Mouse (Mus musculus) gastrocnemius, postnatal 14 days (tissue): ENCODE data around the gene Lhfpl3. TPM values are rescaled to one million over a fixed set of nuclear protein-coding genes. Genes with fewer than 3 reads are reported as not detected.
A peak's percentile ranks its signal among the peaks of the same experiment; 100 is the strongest.

ENCODE experiments used
- DNase-seq: peaks from one replicate; pipeline ENCODE4 v3.0.0; 2021; ENCODE audit warnings: mixed read lengths
- intact Hi-C: fragments of 180-260 bp; cut with DNase I; formaldehyde crosslinking; loops from one replicate; pipeline ENCODE4 v1.15.1; 2025; ENCODE audit warnings: low total_unique reads
- total RNA-seq, 2 experiments: library from RNA; stranded (reverse); gene quantifications; 2 replicates each; pipeline ENCODE4 v1.2.3; 2021

The Lhfpl3 gene
- total RNA-seq, 2 experiments from 2014 or later = 0.09 TPM; not detected in 1

- no peak for DNase-seq
- intact Hi-C loops = no loop called here
These were observed 360.7 kb downstream of the Lhfpl3 start for GRCm38 (mm10) chr5:23106536-23106935.

GRCm38 (mm10) chr5:23111307-23111706, 365.4 kb downstream of the Lhfpl3 start:
- intact Hi-C loops = no loop called here
- no peak for DNase-seq

- intact Hi-C loops = no loop called here
- no peak for DNase-seq
These were observed 368.4 kb downstream of the Lhfpl3 start for GRCm38 (mm10) chr5:23114249-23114648.

- no peak for DNase-seq
- intact Hi-C loops = no loop called here
These were observed 381.0 kb downstream of the Lhfpl3 start for GRCm38 (mm10) chr5:23126851-23127250.

- intact Hi-C loops = no loop called here
- no peak for DNase-seq
These were observed 394.5 kb downstream of the Lhfpl3 start for GRCm38 (mm10) chr5:23140183-23140921.

- DNase-seq = no peak
- intact Hi-C loops = no loop called here
These were observed 407.4 kb downstream of the Lhfpl3 start for GRCm38 (mm10) chr5:23153210-23153609.

- no peak for DNase-seq
- intact Hi-C loops = no loop called here
These were observed 408.6 kb downstream of the Lhfpl3 start for GRCm38 (mm10) chr5:23154439-23154838.

GRCm38 (mm10) chr5:23165947-23166350, 420.1 kb downstream of the Lhfpl3 start:
- intact Hi-C loops = no loop called here
- DNase-seq = no peak

- intact Hi-C loops = no loop called here
- no peak for DNase-seq
These were observed 420.8 kb downstream of the Lhfpl3 start for GRCm38 (mm10) chr5:23166658-23167057.

- intact Hi-C loops = no loop called here
- no peak for DNase-seq
These were observed 443.8 kb downstream of the Lhfpl3 start for GRCm38 (mm10) chr5:23189633-23190032.

- DNase-seq = no peak
- intact Hi-C loops = no loop called here
These were observed 451.0 kb downstream of the Lhfpl3 start for GRCm38 (mm10) chr5:23196879-23197278.

GRCm38 (mm10) chr5:23213086-23213485, 467.2 kb downstream of the Lhfpl3 start:
- no peak for DNase-seq
- intact Hi-C loops = no loop called here

GRCm38 (mm10) chr5:23214646-23215045, 468.8 kb downstream of the Lhfpl3 start:
- intact Hi-C loops = no loop called here
- no peak for DNase-seq

- DNase-seq = no peak
- intact Hi-C loops = no loop called here
These were observed 473.8 kb downstream of the Lhfpl3 start for GRCm38 (mm10) chr5:23219655-23220054.

- intact Hi-C loops = loop anchor here (5.0 kb wide), 1 partner anchor 583 kb away; no protein-coding TSS in a partner anchor
- DNase-seq = peak; percentile 23
These were observed 479.1 kb downstream of the Lhfpl3 start for GRCm38 (mm10) chr5:23224759-23225536.

- intact Hi-C loops = loop anchor here (5.0 kb wide), 1 partner anchor 583 kb away; no protein-coding TSS in a partner anchor
- no peak for DNase-seq
These were observed 479.8 kb downstream of the Lhfpl3 start for GRCm38 (mm10) chr5:23225621-23226020.

- DNase-seq = no peak
- intact Hi-C loops = loop anchor here (5.0 kb wide), 1 partner anchor 584 kb away; no protein-coding TSS in a partner anchor
These were observed 480.9 kb downstream of the Lhfpl3 start for GRCm38 (mm10) chr5:23226753-23227152.

- no peak for DNase-seq
- intact Hi-C loops = no loop called here
These were observed 501.1 kb downstream of the Lhfpl3 start for GRCm38 (mm10) chr5:23246974-23247373.

- no peak for DNase-seq
- intact Hi-C loops = no loop called here
These were observed 501.9 kb downstream of the Lhfpl3 start for GRCm38 (mm10) chr5:23247784-23248183.

- no peak for DNase-seq
These were observed 502.4 kb downstream of the Lhfpl3 start for GRCm38 (mm10) chr5:23248303-23248702.

More at GRCm38 (mm10) chr5:23248303-23248702, 502.4 kb downstream of the Lhfpl3 start:
- intact Hi-C loops = no loop called here
